Mouse (Mus musculus) myocyte (in vitro differentiated cells): Measurements from ENCODE around the gene Cib4.

ENCODE experiments used
- MAX ChIP-seq: IDR thresholded peaks from one replicate; pipeline ENCODE4 v1.6.1; 2011; ENCODE audit warnings: low read depth, mild to moderate bottlenecking, control low read depth
- MYOG ChIP-seq, 3 experiments: IDR thresholded peaks; one replicate each; pipeline ENCODE4 v1.6.1; 2011; ENCODE audit warnings: control low read depth in 2 of 3, low read depth in 2 of 3, mild to moderate bottlenecking in 2 of 3; ENCODE audit not compliant: insufficient read length in 2 of 3, control insufficient read depth in 1 of 3, insufficient read depth in 1 of 3
- POLR2A ChIP-seq: IDR thresholded peaks from one replicate; pipeline ENCODE4 v1.6.1; 2011; ENCODE audit warnings: low read depth, mild to moderate bottlenecking, control low read depth, moderate library complexity; ENCODE audit not compliant: insufficient read length
- POLR2AphosphoS2 ChIP-seq: IDR thresholded peaks from one replicate; pipeline ENCODE4 v1.6.1; 2011; ENCODE audit warnings: low read depth, control low read depth; ENCODE audit not compliant: insufficient read length
- SRF ChIP-seq: IDR thresholded peaks from one replicate; pipeline ENCODE4 v1.6.1; 2011; ENCODE audit warnings: low read depth; ENCODE audit not compliant: control insufficient read depth, insufficient read length
- TCF12 ChIP-seq: IDR thresholded peaks from one replicate; pipeline ENCODE4 v1.6.1; 2011; ENCODE audit warnings: mild to moderate bottlenecking, control low read depth; ENCODE audit not compliant: poor library complexity, insufficient read depth, severe bottlenecking

DNA sequence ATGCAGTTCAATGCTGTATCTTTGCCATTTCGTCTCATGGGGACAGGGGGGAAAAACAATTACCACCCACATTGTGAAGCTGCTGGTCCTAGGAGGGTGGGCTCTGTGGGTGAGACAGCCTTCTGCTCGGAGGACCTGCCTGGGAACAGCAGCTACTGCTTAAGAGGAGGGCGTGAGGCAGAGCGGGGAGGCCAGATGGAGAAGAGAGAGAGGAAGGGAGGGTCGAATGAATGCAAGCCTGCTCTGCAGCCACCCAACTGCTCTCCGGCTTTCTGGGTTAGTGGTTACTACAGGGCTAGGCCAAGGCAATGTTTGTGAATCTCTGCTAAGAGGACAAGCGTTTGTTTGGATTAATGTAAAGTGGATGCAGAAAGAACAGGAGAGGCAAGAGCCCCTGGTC is 26.1 kb downstream of the Cib4 start:
- TF ChIP-seq MAX (no peak), POLR2A (no peak), MYOG (IDR thresholded peaks at IDR 0.05; ENCODE audit: control insufficient read depth in 1 of 3, insufficient read depth in 1 of 3, insufficient read length in 2 of 3, low read depth in 2 of 3) (no peak), SRF (no peak), POLR2AphosphoS2 (no peak), TCF12 (no peak)
